Mouse (Mus musculus) cerebellum, postnatal 10 days (tissue): ENCODE results near the gene Gja1.
"Not testable (repeated sequence)": the region's sequence is repeated elsewhere in the genome, so short reads cannot be mapped to it uniquely, and the experiment has no call there.

Experiments used
- DNase-seq, 2 experiments: peaks; one replicate each; pipeline ENCODE4 v3.0.0; 2021; ENCODE audit warnings: mixed read lengths in 2 of 2

The Gja1 gene

GRCm38 (mm10) chr10:56377097-56377965, at the start of gene Gja1:
Gene Gja1, plus strand, starts transcription at chr10:56377330.
- peak; percentile 18 to 31 for DNase-seq

DNA sequence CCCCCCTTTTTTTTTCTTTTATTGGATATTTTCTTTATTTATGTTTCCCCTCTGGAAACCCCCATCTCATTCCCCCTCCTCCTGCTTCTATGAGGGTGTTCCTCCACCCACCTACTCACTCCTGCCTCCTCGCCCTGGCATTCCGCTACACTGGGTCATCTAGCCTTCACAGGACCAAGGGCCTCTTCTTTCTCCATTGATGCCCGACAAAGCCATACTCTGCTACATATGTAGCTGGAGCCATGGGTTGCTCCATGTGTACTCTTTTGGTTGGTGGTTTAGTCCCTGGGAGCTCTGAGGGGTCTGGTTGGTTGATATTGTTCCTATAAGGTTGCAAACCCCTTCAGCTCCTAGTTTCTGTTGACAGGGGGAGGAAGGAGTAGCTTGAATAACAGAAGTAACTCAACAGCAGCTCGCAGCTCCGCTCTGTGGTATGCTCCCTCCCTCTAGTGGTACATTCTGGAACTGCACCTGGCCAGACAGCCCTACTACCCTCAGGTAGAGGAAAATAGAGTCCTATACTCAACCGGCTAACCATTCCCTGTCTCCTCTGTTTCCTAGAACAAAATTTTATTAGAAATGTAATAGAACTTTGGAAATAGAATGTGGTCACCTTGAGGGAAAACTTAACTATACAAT, 38.2 kb upstream of the Gja1 start:
- peak; percentile 93 to 95 for DNase-seq

- DNase-seq = no peak
Measured at GRCm38 (mm10) chr10:56360472-56360871, 16.7 kb upstream of the Gja1 start.

GRCm38 (mm10) chr10:56369073-56369472, 8.1 kb upstream of the Gja1 start:
- DNase-seq = peak; percentile 88 to 90

DNA sequence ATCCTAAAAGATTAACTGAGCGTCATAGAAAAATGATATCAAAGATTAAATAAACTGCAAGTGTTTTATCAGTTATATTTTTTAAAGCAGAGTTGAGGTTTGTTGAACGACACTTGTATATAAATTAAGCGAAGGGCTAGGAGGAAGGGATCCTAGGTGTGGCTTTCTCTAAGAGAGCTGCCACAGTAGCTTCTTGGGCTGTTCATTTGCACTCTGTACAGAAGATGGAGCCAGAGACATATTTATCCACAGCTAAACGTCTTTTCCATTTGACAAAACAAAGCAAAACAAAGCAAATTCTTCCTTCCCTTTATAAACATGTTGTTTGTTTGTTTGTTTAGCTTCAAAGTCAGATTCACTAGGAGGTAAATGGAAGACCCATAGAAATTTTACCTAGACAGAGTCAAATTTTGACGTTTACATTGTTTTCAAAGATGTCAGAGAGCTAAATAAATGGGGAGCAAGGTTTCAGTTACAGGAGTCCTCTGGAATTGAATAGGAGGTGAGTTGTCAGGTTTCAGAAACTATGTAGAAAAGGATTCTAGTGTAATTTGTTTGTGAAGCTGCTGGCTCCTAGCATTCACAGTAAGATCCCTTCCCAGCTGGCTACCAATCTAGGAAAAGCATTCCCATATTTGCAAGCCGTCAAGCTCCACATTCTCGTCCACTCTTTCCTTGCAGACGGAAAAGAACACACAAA, 4.0 kb upstream of the Gja1 start:
- DNase-seq = peak; percentile 42 to 63

DNA sequence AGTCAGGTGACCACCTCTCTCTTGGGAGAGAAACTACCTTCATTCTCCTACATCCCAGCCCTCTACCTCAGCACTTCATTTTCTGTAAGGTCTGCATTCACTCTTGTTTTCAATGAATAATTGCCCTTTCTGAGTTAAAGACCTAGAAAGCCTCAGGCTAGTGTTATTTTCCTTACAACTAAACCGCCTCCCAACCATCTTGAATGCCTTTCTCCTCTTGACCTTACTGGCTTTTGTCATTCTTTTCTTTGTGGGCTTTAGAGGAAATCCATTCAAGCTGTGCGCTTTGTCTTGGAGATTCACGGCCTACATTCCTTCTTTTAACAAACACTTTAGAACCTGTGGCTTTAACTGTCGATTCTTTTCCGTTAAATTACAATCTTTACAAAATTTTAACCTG, 3.0 kb upstream of the Gja1 start:
- no peak for DNase-seq

- no peak for DNase-seq
Measured at GRCm38 (mm10) chr10:56375906-56376468, 1.1 kb upstream of the Gja1 start.

GRCm38 (mm10) chr10:56377966-56378647, 977 bp downstream of the Gja1 start:
- DNase-seq = peak; percentile 26 to 29

- peak; percentile 71 to 77 for DNase-seq
Measured at GRCm38 (mm10) chr10:56378648-56379254, 1.6 kb downstream of the Gja1 start.

- DNase-seq = peak in 1 of 2 experiments; percentile 13
Measured at GRCm38 (mm10) chr10:56379720-56380119, 2.6 kb downstream of the Gja1 start.

DNA sequence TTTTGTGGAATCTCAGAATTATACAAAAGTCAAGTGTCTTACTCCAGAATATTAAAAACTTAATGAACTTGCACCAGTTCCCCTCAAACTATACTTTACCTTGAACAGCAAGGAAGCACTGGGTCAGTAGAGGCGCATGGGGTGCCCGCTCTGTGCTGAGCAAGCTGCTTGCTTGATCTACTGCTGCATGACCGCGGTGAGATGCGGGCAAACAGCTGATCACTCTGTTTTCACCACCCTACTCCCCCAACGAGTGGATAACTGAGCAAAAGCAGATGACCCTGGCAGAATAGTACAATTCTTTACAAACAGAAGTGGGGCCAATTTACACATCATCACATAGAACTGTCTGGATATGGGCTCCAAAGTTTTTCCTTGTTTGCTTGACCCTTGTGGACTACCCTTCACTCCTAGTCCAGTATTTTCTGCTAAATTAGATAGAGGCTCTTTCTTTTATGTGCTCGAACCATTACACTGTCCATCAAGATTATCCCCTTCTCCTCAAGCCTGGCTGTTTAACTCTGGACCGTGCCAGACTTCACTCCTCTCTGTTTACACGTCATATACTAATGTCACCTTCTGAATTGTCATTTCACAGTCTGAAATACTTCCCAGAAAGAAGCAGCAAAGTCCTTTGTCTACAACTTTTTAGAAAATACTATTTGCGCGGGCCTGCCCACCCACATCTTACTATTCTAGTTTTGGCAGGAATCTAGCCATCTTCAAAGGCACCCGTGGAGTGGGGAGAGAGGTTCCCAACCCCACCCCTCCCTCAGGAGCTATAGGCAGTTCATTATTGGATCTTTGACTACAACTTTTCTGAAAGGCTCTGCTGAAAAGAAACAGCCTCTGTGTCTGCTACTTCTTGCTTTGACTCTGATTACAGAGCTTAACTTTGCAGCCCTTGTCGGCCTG, 8.3 kb downstream of the Gja1 start:
- DNase-seq = no peak

GRCm38 (mm10) chr10:56393095-56393784, 16.1 kb downstream of the Gja1 start:
- DNase-seq = no peak

GRCm38 (mm10) chr10:56393815-56394417, 16.8 kb downstream of the Gja1 start:
- DNase-seq = not testable (repeated sequence)

DNA sequence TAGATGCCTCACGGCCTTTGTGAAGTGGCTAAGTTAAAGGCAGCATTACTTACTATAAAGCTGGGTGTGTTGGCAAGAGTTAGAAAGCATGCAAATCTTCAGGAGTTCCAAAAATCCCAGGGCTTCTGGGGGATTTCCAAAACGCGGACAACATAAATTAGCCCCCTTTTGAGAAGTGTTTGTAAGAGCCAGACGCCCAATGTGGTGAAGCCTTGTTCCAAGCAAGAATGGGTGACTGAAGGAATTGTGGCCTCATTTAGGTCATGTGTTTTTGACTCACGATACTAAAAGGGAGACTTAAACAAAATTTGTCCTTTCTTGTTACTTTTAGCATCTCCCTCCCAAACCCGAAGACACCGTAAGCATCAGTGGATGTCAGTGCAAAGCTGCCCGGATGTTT, 20.7 kb downstream of the Gja1 start:
- DNase-seq = peak in 1 of 2 experiments; percentile 17

DNA sequence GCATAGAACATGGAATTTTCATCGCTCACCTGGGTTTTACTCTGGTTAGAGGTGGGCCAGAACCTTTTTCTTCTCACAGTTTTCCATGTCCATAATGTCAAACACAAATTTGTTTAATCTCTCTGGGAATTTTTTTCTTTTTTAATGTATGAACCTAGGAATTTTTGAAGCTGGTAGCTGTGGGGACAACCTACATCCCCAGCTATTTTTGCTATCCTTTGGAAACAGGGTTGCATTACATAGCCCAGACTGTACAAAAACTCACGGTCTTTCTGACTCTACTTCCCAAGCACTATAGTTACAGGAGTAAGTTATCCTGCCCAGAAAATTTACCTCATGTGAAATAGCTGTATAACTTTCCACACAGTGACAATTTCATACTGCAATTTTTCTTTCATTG, 21.2 kb downstream of the Gja1 start:
- DNase-seq = no peak

- DNase-seq = not testable (repeated sequence)
Measured at GRCm38 (mm10) chr10:56401396-56401795, 24.3 kb downstream of the Gja1 start.

DNA sequence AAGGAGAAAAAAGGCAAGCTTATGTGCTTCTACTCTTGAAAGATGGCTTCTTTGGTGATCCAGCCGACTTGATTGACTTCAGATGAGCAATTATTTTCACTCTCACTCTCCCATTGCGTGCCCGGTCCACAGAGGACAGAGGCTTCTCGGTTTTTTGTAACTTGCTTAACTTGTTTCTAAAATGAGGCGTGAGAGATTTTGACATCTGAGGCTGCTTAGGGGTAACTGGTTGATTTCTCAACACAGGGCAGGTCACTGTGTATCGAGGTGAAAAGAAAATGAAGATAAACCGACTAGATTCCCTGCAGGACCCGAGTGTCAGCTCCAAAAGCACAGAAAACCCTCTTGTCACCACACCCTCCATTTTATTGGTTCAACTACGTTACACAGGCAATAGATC, 28.8 kb downstream of the Gja1 start:
- DNase-seq = no peak

- DNase-seq = no peak
Measured at GRCm38 (mm10) chr10:56406386-56407130, 29.4 kb downstream of the Gja1 start.
